Mouse (Mus musculus) G1E (cell line): ENCODE measurements around the gene Bud23. TPM values are rescaled to one million over a fixed set of nuclear protein-coding genes. Genes with fewer than 3 reads are reported as not detected.

Experiments used
- ATAC-seq: 2 replicates; pipeline ENCODE4 v1.8.0; 2016; ENCODE audit warnings: mild to moderate bottlenecking; ENCODE audit not compliant: insufficient number of reproducible peaks, poor library complexity, low FRiP score, severe bottlenecking; ENCODE audit errors: extremely low read depth
- DNase-seq: peaks from one replicate; pipeline ENCODE4 v3.0.0; 2012; ENCODE audit warnings: low spot score
- H3K27me3 ChIP-seq: 2 replicates; pipeline ENCODE4 v1.6.1; 2012; ENCODE audit warnings: mild to moderate bottlenecking, low read length, inconsistent platforms; ENCODE audit not compliant: insufficient read depth
- H3K36me3 ChIP-seq: replicated peaks from 2 replicates; pipeline ENCODE3; 2012; ENCODE audit warnings: mild to moderate bottlenecking, inconsistent platforms
- H3K4me1 ChIP-seq: 2 replicates; pipeline ENCODE4 v1.6.1; 2012; ENCODE audit warnings: low read depth, low read length, inconsistent platforms, mixed read lengths; ENCODE audit not compliant: insufficient read depth
- H3K4me3 ChIP-seq: 2 replicates; pipeline ENCODE4 v1.5.1; 2012; ENCODE audit warnings: low read depth, mild to moderate bottlenecking, inconsistent platforms, low read length, moderate library complexity, mixed read lengths
- H3K9me3 ChIP-seq: replicated peaks from 2 replicates; pipeline ENCODE4 v1.6.1; 2012; ENCODE audit warnings: inconsistent platforms
- CTCF ChIP-seq: IDR thresholded peaks from 2 replicates; pipeline ENCODE4 v1.5.1; 2012; ENCODE audit warnings: low read depth, low read length, inconsistent platforms, mixed read lengths
- GATA1 ChIP-seq: IDR thresholded peaks from 2 replicates; pipeline ENCODE4 v1.6.1; 2012; ENCODE audit warnings: borderline replicate concordance, low read length, inconsistent platforms, mixed read lengths
- GATA2 ChIP-seq: IDR thresholded peaks from 2 replicates; pipeline ENCODE4 v1.6.1; 2012; ENCODE audit warnings: low read depth, low read length, inconsistent platforms, borderline replicate concordance
- POLR2AphosphoS5 ChIP-seq: IDR thresholded peaks from 2 replicates; pipeline ENCODE4 v1.6.1; 2012; ENCODE audit warnings: low read depth, low read length, inconsistent platforms; ENCODE audit not compliant: insufficient replicate concordance
- TAL1 ChIP-seq: conservative IDR thresholded peaks from 2 replicates; pipeline ENCODE4 v1.6.1; 2012; ENCODE audit warnings: low read depth, low read length, inconsistent platforms, mixed read lengths
- polyA plus RNA-seq: library from polyadenylated mRNA; stranded (reverse); fragments of >175 nt; gene quantifications from 2 replicates; pipeline ENCODE4 v1.2.3, GENCODE M21; 2012
- total RNA-seq, 2 experiments: library from RNA; stranded (forward) in 1 of 2; stranded (reverse) in 1 of 2; fragments of 200-1000 nt in 1 of 2; fragments of >200 nt in 1 of 2; fragmentation: Nextera tagmentation in 1 of 2; gene quantifications; 2 replicates each; pipeline ENCODE4 v1.2.3; 2014 to 2017

Gene Bud23
- total and polyA plus RNA-seq, 3 experiments, result 67.0 to 203 (median 79.3) TPM

DNA sequence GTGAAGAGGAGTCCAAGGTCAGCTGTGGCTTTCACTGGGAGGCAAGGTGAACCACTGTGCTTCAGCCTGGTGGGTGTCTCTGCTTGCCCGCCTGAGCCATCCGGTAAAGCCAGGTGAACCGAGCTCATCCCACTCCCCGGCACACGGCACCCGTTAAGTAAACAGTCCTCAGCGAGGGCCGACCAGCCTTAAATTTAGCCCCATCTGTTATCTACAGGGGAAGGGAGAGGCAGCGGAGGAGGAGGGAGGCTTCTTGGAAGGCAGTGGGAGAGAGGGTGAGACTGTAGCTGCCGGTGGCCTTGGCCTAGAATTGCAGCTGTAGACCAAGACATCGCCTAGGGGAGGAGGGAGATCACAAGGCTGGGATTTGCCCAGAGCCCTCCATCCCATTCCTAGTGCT lies 24.0 kb downstream of the Bud23 start:
- DNase-seq, result no peak
- ATAC-seq, result no peak
- peaks cover 33% of the 10 kb centered on the region for H3K4me1 ChIP-seq
- peaks cover 82% of the 10 kb centered on the region for H3K36me3 ChIP-seq
- no peak for TF ChIP-seq GATA1
- no peak for TF ChIP-seq GATA2
- no peak for TF ChIP-seq POLR2AphosphoS5
- TF ChIP-seq TAL1, result no peak
- no peak for TF ChIP-seq CTCF
- H3K27me3 ChIP-seq, result no peaks in the 10 kb centered on the region
- no peak overlapping the region for H3K4me3 ChIP-seq
- no peaks in the 10 kb centered on the region for H3K9me3 ChIP-seq

DNA sequence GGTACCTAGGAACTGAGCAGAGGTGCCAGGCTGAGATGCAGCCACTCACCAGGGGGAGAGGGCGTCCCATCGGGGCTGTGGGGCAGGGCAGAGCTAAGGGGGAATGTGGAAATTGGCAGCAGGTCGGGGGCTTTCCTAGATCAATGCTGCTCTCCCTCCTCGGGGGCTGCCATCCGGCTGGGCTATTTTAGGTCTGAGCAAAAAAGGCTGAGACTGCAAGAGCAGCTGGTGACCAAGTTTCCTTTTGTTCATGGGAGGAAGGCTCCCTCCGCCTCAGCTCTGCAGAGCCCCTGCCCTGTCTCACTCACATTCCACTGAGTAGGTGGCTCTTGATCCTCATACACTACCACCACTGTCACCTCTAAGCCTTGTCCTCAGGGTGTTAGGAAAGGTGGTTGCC lies 24.7 kb downstream of the Bud23 start:
- no peak for ATAC-seq
- peaks cover 33% of the 10 kb centered on the region for H3K4me1 ChIP-seq

DNA sequence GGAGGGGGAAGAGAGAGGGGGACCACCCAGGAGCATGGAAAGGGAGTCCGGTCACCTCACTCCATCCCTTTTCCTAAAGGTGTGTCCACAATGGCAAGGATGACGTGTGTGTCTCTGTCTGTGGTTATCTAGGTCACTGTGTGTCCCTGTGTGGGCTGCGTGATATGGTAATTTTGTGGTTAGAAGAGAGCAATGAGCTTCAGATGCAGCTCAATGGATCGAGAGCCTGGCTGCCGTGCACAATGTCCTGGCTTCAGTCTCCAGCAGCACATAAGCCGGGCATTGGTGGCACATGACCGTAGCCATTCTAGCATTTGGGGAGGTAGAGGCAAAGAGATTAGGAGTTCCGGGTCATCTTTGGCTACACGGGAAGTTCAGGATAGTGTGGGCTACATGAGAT lies 25.2 kb downstream of the Bud23 start:
- no peak overlapping the region for H3K4me3 ChIP-seq
- DNase-seq, result no peak
- H3K9me3 ChIP-seq, result peaks cover 3% of the 10 kb centered on the region
- TF ChIP-seq POLR2AphosphoS5, result no peak
- no peak for TF ChIP-seq TAL1
- no peak for TF ChIP-seq CTCF
- TF ChIP-seq GATA1, result no peak
- TF ChIP-seq GATA2, result no peak
- no peak for ATAC-seq
- H3K36me3 ChIP-seq, result peaks cover 71% of the 10 kb centered on the region
- peaks cover 33% of the 10 kb centered on the region for H3K4me1 ChIP-seq
- H3K27me3 ChIP-seq, result no peaks in the 10 kb centered on the region

More for the DNA sequence above, 24.7 kb downstream of the Bud23 start:
- Histone ChIP-seq H3K27me3 (no peaks in the 10 kb centered on the region), H3K36me3 (peaks cover 76% of the 10 kb centered on the region), H3K9me3 (no peaks in the 10 kb centered on the region), H3K4me3 (no peak overlapping the region)
- TF ChIP-seq TAL1 (no peak), GATA2 (no peak), GATA1 (no peak), CTCF (no peak), POLR2AphosphoS5 (no peak)
- DNase-seq, result no peak

DNA sequence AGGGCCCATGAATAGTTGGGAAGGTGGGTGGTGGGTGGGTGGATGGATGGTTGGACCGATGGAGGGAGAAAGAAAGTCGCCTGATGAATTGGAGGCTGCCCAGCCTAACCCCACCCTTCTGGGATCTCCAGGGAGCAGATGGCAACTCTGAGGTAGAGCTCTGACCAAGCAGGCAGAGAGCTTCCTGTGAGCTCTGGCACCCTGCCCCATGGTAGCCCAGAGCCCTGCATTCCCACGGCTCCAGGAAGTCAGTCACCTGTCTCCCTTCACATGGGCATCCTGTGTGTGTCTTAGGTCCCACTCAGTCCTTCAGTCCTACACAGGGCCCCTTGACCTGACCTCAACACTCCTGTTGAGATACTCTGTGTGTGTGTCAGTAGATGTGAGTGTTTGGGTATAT lies 26.8 kb downstream of the Bud23 start:
- Histone ChIP-seq H3K36me3 (peaks cover 69% of the 10 kb centered on the region), H3K4me3 (no peak overlapping the region), H3K4me1 (peaks cover 33% of the 10 kb centered on the region), H3K9me3 (peaks cover 6% of the 10 kb centered on the region), H3K27me3 (no peaks in the 10 kb centered on the region)
- no peak for DNase-seq
- ATAC-seq, result no peak
- TF ChIP-seq GATA1 (no peak), TAL1 (no peak), CTCF (no peak), GATA2 (no peak), POLR2AphosphoS5 (no peak)

DNA sequence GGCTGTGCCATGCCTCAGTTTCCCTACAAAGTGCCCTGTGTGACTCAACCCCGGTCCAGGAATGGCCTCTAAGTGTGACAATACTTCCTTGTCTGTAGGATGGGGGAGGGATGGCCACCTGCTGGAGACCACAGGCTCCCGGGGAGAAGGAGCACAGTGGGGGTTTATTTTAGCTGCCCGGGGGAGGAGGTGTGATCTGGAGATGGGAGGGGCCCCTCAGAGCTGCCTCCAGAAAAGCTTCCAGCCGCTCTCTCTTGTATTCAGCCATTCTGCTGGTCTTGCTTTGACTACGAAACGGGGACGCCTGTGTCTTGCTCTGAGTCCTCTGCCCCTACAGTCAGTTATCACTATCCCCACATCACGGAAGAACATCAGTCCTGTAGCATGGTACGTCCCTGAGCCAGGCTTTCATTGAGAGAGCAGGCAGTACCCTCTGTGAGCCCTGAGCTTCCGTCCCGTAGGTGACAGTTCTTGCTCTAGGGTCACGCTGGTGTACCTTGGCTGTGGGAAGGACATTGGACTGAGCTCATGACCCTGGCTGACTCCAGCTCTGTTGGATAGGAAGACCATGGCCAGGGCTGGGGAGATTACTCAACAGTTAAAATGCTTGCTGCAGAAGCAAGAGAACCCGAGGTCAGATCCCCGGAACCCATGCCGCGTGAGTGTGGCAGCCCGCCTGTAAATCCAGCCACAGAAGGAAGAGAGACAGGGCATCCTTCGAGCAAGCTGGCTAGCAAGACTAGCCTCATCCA lies 29.0 kb downstream of the Bud23 start:
- TF ChIP-seq GATA1 (no peak), GATA2 (no peak), CTCF (no peak), TAL1 (no peak), POLR2AphosphoS5 (no peak)
- Histone ChIP-seq H3K9me3 (peaks cover 6% of the 10 kb centered on the region), H3K4me3 (no peak overlapping the region), H3K4me1 (peaks cover 22% of the 10 kb centered on the region), H3K36me3 (peaks cover 56% of the 10 kb centered on the region), H3K27me3 (no peaks in the 10 kb centered on the region)
- no peak for DNase-seq
- no peak for ATAC-seq

DNA sequence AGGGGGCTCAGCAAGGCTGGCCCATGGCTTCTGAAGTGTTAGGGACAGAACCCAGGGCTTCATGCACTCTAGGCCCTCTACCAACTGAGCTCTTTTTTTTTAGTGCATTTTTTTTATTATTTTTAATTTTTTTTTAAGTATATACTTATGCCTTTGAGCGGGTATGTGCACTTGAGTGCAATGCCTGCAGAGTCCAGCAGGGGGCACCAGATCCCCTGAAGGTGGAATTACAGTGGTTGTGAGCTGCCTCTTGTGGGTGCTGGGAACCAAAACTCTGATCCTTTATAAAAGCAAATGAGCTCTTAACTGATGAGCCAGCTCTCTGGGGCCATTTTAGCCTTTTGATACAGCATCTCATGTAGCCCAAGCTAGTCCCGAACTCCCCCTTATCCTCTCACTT lies 30.2 kb downstream of the Bud23 start:
- Histone ChIP-seq H3K9me3 (peaks cover 6% of the 10 kb centered on the region), H3K36me3 (peaks cover 44% of the 10 kb centered on the region), H3K4me1 (peaks cover 12% of the 10 kb centered on the region), H3K27me3 (no peaks in the 10 kb centered on the region), H3K4me3 (no peak overlapping the region)
- DNase-seq (no peak), ATAC-seq (no peak)
- TF ChIP-seq GATA2 (no peak), CTCF (0 out of 2 replicates have a peak, but pooled peaks have one; percentile 9)
